Mouse (Mus musculus): Measurements from ENCODE around the gene Zmat3.

Zmat3 gene

GRCm38 (mm10) chr3:32365546-32366245 is at the start of gene Zmat3:
Gene Zmat3, minus strand, starts transcription at chr3:32366014.
- DNase-seq (ENCODE audit: low read depth in 2 of 2, low spot score in 2 of 2), result peak; percentile 63 to 65

GRCm38 (mm10) chr3:32414381-32414780 is 48.6 kb upstream of the Zmat3 start:
- DNase-seq (ENCODE audit: low read depth in 2 of 2, low spot score in 2 of 2), result no peak

- no peak for DNase-seq (ENCODE audit: low read depth in 2 of 2, low spot score in 2 of 2)
Observed at GRCm38 (mm10) chr3:32412502-32413044, 46.8 kb upstream of the Zmat3 start.

GRCm38 (mm10) chr3:32408811-32409273 is 43.0 kb upstream of the Zmat3 start:
- no peak for DNase-seq (ENCODE audit: low read depth in 2 of 2, low spot score in 2 of 2)

- DNase-seq (ENCODE audit: low read depth in 2 of 2, low spot score in 2 of 2), result no peak
Observed at GRCm38 (mm10) chr3:32406804-32407203, 41.0 kb upstream of the Zmat3 start.

GRCm38 (mm10) chr3:32405699-32406098 is 39.9 kb upstream of the Zmat3 start:
- no peak for DNase-seq (ENCODE audit: low read depth in 2 of 2, low spot score in 2 of 2)

- no peak for DNase-seq (ENCODE audit: low read depth in 2 of 2, low spot score in 2 of 2)
Observed at GRCm38 (mm10) chr3:32402990-32403885, 37.4 kb upstream of the Zmat3 start.

GRCm38 (mm10) chr3:32401591-32401990 is 35.8 kb upstream of the Zmat3 start:
- no peak for DNase-seq (ENCODE audit: low read depth in 2 of 2, low spot score in 2 of 2)

- no peak for DNase-seq (ENCODE audit: low read depth in 2 of 2, low spot score in 2 of 2)
Observed at GRCm38 (mm10) chr3:32399931-32400330, 34.1 kb upstream of the Zmat3 start.

GRCm38 (mm10) chr3:32399381-32399780 is 33.6 kb upstream of the Zmat3 start:
- no peak for DNase-seq (ENCODE audit: low read depth in 2 of 2, low spot score in 2 of 2)

- no peak for DNase-seq (ENCODE audit: low read depth in 2 of 2, low spot score in 2 of 2)
Observed at GRCm38 (mm10) chr3:32398623-32399022, 32.8 kb upstream of the Zmat3 start.

GRCm38 (mm10) chr3:32398175-32398538 is 32.3 kb upstream of the Zmat3 start:
- DNase-seq (ENCODE audit: low read depth in 2 of 2, low spot score in 2 of 2), result no peak

- peak; percentile 47 to 49 for DNase-seq (ENCODE audit: low read depth in 2 of 2, low spot score in 2 of 2)
Observed at GRCm38 (mm10) chr3:32397461-32398174, 31.8 kb upstream of the Zmat3 start, which contains the start of gene Pik3ca. Gene Pik3ca, plus strand, starts transcription at chr3:32397671.

- DNase-seq (ENCODE audit: low read depth in 2 of 2, low spot score in 2 of 2), result peak; percentile 96 to 97
Observed at GRCm38 (mm10) chr3:32396794-32397460, 31.1 kb upstream of the Zmat3 start.

GRCm38 (mm10) chr3:32395771-32396551 is 30.1 kb upstream of the Zmat3 start:
- DNase-seq (ENCODE audit: low read depth in 2 of 2, low spot score in 2 of 2), result peak; percentile 24 to 40

- DNase-seq (ENCODE audit: low read depth in 2 of 2, low spot score in 2 of 2), result no peak
Observed at GRCm38 (mm10) chr3:32393986-32394385, 28.2 kb upstream of the Zmat3 start.

GRCm38 (mm10) chr3:32392841-32393240 is 27.0 kb upstream of the Zmat3 start:
- DNase-seq (ENCODE audit: low read depth in 2 of 2, low spot score in 2 of 2), result no peak

- DNase-seq (ENCODE audit: low read depth in 2 of 2, low spot score in 2 of 2), result no peak
Observed at GRCm38 (mm10) chr3:32381556-32381955, 15.7 kb upstream of the Zmat3 start.

GRCm38 (mm10) chr3:32379891-32380290 is 14.1 kb upstream of the Zmat3 start:
- no peak for DNase-seq (ENCODE audit: low read depth in 2 of 2, low spot score in 2 of 2)

GRCm38 (mm10) chr3:32373236-32373635 is 7.4 kb upstream of the Zmat3 start:
- DNase-seq (ENCODE audit: low read depth in 2 of 2, low spot score in 2 of 2), result no peak

Measured in CD8-positive naive resting alpha-beta T cell, adult 2 months (primary cell).